9 mouse cellular contexts compared by ENCODE assay signal in the genomic region with DNA sequence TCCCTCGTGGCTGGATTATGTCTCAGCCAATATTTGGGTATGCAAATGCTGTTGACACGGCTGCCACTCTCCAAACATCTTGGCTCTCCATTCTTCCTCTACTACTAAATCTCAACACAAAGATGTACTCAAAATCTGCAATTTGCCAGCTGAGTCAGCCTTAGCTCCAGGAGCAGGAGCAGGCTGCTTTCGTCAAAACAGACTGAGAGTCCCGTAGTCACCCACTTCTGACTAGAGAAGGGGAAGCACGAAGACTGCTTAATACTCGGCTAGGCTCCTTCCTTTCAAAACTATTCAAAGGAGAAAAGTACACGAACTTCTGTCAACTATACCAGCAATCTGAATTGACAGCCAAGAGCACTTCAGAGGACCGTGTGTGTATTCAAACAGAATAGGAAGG. TPM values are rescaled to one million over a fixed set of nuclear protein-coding genes. Genes with fewer than 3 reads are reported as not detected.
DNase-seq lines count a peak whose midpoint lies in the region; ATAC-seq lines count a peak whose summit lies in the region.
"Had no signal": no experiment of that assay in that cellular context is flagged by ENCODE, and none has a peak within 500 bp of the region (broad histone marks: within the 10 kb centered on the region; RNA-seq: fewer than 3 reads in every experiment).

No protein-coding gene starts in this region.

- no peak for DNase-seq in kidney, postnatal 4 days
- DNase-seq in limb, embryonic 10.5 days (ENCODE audit: low spot score): no peak
- no peak for DNase-seq in ovary, postnatal 36 days (ENCODE audit: low spot score)
- no peak for DNase-seq in ovary, postnatal 14 days (ENCODE audit: low spot score)
- DNase-seq in kidney, postnatal 25 days: no peak
- DNase-seq: right cerebral cortex, postnatal 14 days had no signal

- 0 out of 2 replicates have a peak overlapping the region, but pooled peaks have one; percentile 16 for H3K27ac ChIP-seq in kidney, embryonic 15.5 days
- no peak overlapping the region for H3K27ac ChIP-seq in embryonic facial prominence, embryonic 12.5 days
- 0 out of 2 replicates have a peak overlapping the region, but pooled peaks have one; percentile 96 for H3K27ac ChIP-seq in limb, embryonic 10.5 days
- H3K27ac ChIP-seq in midbrain, embryonic 16.5 days (ENCODE audit: low read length): no peak overlapping the region

- ATAC-seq in kidney, embryonic 15.5 days (replicated peaks; ENCODE audit: low FRiP score): no peak
- ATAC-seq in embryonic facial prominence, embryonic 12.5 days (ENCODE audit: insufficient number of reproducible peaks, insufficient read depth, low FRiP score, low TSS enrichment): no peak
- no peak for ATAC-seq in midbrain, embryonic 16.5 days

- H3K4me1 ChIP-seq in kidney, embryonic 15.5 days: peaks cover 64% of the 10 kb centered on the region
- H3K4me1 ChIP-seq in embryonic facial prominence, embryonic 12.5 days: peaks cover 29% of the 10 kb centered on the region
- H3K4me1 ChIP-seq in limb, embryonic 10.5 days: peaks cover 48% of the 10 kb centered on the region
- peaks cover 33% of the 10 kb centered on the region for H3K4me1 ChIP-seq in midbrain, embryonic 16.5 days (ENCODE audit: control insufficient read depth, insufficient read depth, low read length)

- H3K36me3 ChIP-seq in kidney, embryonic 15.5 days: no peaks in the 10 kb centered on the region
- no peaks in the 10 kb centered on the region for H3K36me3 ChIP-seq in embryonic facial prominence, embryonic 12.5 days
- peaks cover 2% of the 10 kb centered on the region for H3K36me3 ChIP-seq in limb, embryonic 10.5 days
- H3K36me3 ChIP-seq in midbrain, embryonic 16.5 days (ENCODE audit: control insufficient read depth, insufficient read depth, low read length): no peaks in the 10 kb centered on the region

- WGBS in kidney, embryonic 15.5 days: 29% methylated on average over 8 of the region's 8 CpGs
- 38% methylated on average over 8 of the region's 8 CpGs for WGBS in embryonic facial prominence, embryonic 12.5 days
- 59% methylated on average over 8 of the region's 8 CpGs for WGBS in limb, embryonic 10.5 days
- 4% methylated on average over 8 of the region's 8 CpGs for WGBS in midbrain, embryonic 16.5 days

- H3K27me3 ChIP-seq in kidney, embryonic 15.5 days: no peaks in the 10 kb centered on the region
- no peaks in the 10 kb centered on the region for H3K27me3 ChIP-seq in embryonic facial prominence, embryonic 12.5 days
- 0 out of 2 replicates have a peak, but pooled peaks cover 5% of the 10 kb centered on the region for H3K27me3 ChIP-seq in limb, embryonic 10.5 days (ENCODE audit: low read depth, poor library complexity, severe bottlenecking)
- H3K27me3 ChIP-seq in midbrain, embryonic 16.5 days (ENCODE audit: control insufficient read depth, insufficient read depth, low read depth, low read length): no peaks in the 10 kb centered on the region

- H3K9me3 ChIP-seq in kidney, embryonic 15.5 days (replicated peaks): no peaks in the 10 kb centered on the region
- H3K9me3 ChIP-seq in embryonic facial prominence, embryonic 12.5 days: no peaks in the 10 kb centered on the region
- no peaks in the 10 kb centered on the region for H3K9me3 ChIP-seq in limb, embryonic 10.5 days (replicated peaks)
- H3K9me3 ChIP-seq in midbrain, embryonic 16.5 days (replicated peaks; ENCODE audit: control insufficient read depth, low read length, poor library complexity, severe bottlenecking): no peaks in the 10 kb centered on the region

- peak overlapping the region; percentile 86 for H3K4me2 ChIP-seq in kidney, embryonic 15.5 days
- peak overlapping the region; percentile 87 for H3K4me2 ChIP-seq in embryonic facial prominence, embryonic 12.5 days (replicated peaks)
- peak overlapping the region; percentile 87 for H3K4me2 ChIP-seq in midbrain, embryonic 16.5 days (ENCODE audit: low read length)

- peak overlapping the region; percentile 93; the same call in 1 of the 2 replicates for H3K9ac ChIP-seq in kidney, embryonic 15.5 days
- peak overlapping the region; percentile 95 for H3K9ac ChIP-seq in embryonic facial prominence, embryonic 12.5 days
- H3K9ac ChIP-seq in midbrain, embryonic 16.5 days (ENCODE audit: low read depth, low read length): peak overlapping the region; percentile 85; the same call in 1 of the 2 replicates

- H3K4me3 ChIP-seq in kidney, embryonic 15.5 days (replicated peaks): peak overlapping the region; percentile 93
- H3K4me3 ChIP-seq in embryonic facial prominence, embryonic 12.5 days: peak overlapping the region; percentile 95
- peak overlapping the region; percentile 95 for H3K4me3 ChIP-seq in limb, embryonic 10.5 days
- peak overlapping the region; percentile 93; the same call in 1 of the 2 replicates for H3K4me3 ChIP-seq in midbrain, embryonic 16.5 days (ENCODE audit: low read depth, low read length)

RNA-seq across cellular contexts. Expression of a gene that starts 2.1 kb away (rescaled TPM):
- polyA plus RNA-seq in kidney, embryonic 15.5 days (2015; fragmentation: Nextera tagmentation; extraction: Ambion mirVana): 44.7 and 49.3 TPM in 2 replicates
- polyA plus RNA-seq in embryonic facial prominence, embryonic 12.5 days (2016; fragmentation: Nextera tagmentation; extraction: Ambion mirVana): 62.3 and 63.1 TPM in 2 replicates
- polyA plus RNA-seq in limb, embryonic 10.5 days (2016; fragmentation: Nextera tagmentation; extraction: Ambion mirVana): 46.8 and 47.9 TPM in 2 replicates
- 12.6 and 14.9 TPM in 2 replicates for polyA plus RNA-seq in midbrain, embryonic 16.5 days (2015; fragmentation: Nextera tagmentation; extraction: Ambion mirVana)

RNA-seq across cellular contexts. Expression of a gene that starts 42.6 kb away (rescaled TPM):
- polyA plus RNA-seq in kidney, embryonic 15.5 days (2015; fragmentation: Nextera tagmentation; extraction: Ambion mirVana): 5.2 and 6.8 TPM in 2 replicates
- polyA plus RNA-seq in embryonic facial prominence, embryonic 12.5 days (2016; fragmentation: Nextera tagmentation; extraction: Ambion mirVana): 6.5 and 8.7 TPM in 2 replicates
- polyA plus RNA-seq in limb, embryonic 10.5 days (2016; fragmentation: Nextera tagmentation; extraction: Ambion mirVana): 5.5 and 5.8 TPM in 2 replicates
- 14.1 and 17.4 TPM in 2 replicates for polyA plus RNA-seq in midbrain, embryonic 16.5 days (2015; fragmentation: Nextera tagmentation; extraction: Ambion mirVana)

RNA-seq across cellular contexts. Expression of a gene that starts 57.4 kb away (rescaled TPM):
- polyA plus RNA-seq in kidney, embryonic 15.5 days (2015; fragmentation: Nextera tagmentation; extraction: Ambion mirVana): 61.4 and 68.2 TPM in 2 replicates
- 66.6 and 67.7 TPM in 2 replicates for polyA plus RNA-seq in embryonic facial prominence, embryonic 12.5 days (2016; fragmentation: Nextera tagmentation; extraction: Ambion mirVana)
- polyA plus RNA-seq in limb, embryonic 10.5 days (2016; fragmentation: Nextera tagmentation; extraction: Ambion mirVana): 73.5 and 76.7 TPM in 2 replicates
- polyA plus RNA-seq in midbrain, embryonic 16.5 days (2015; fragmentation: Nextera tagmentation; extraction: Ambion mirVana): 46.8 and 51.1 TPM in 2 replicates

Comparison
In these comparisons a context has a peak if more than half of its experiments do, and no peak if none do; other contexts are left out.
1. H3K27ac ChIP-seq: peak in kidney, embryonic 15.5 days (single experiment) and limb, embryonic 10.5 days (single experiment); none in embryonic facial prominence, embryonic 12.5 days (single experiment) and midbrain, embryonic 16.5 days (single experiment).
2. Peak in every context shown above with its lines, with median percentiles within 50 percentile points of each other: H3K4me2 ChIP-seq, H3K4me3 ChIP-seq and H3K9ac ChIP-seq.